8 mouse cellular contexts compared by ENCODE assay signal in the genomic region with DNA sequence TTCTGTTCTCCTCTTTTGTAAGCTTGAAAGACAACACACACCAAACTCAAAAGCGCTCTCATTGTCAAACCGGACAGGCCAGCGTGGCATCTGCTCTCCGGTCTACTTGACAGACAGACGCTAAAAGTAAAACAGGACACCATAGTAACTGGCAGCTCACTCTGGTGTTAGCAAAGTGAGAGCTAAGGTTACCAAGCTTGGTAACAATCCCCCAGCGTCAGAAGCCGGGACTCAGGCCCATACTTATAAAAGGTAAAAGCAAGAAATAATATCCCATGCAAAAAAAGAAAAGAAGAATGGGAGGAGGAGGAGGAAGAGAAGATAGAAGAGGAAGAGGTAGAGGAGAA. TPM values are rescaled to one million over a fixed set of nuclear protein-coding genes. Genes with fewer than 3 reads are reported as not detected.
DNase-seq lines count a peak whose midpoint lies in the region; ATAC-seq and TF ChIP-seq lines count a peak whose summit lies in the region.

No protein-coding gene starts in this region.

- 1% methylated on average over 7 of the region's 7 CpGs for WGBS in forebrain, embryonic 10.5 days
- WGBS in limb, embryonic 14.5 days = 9% methylated on average over 7 of the region's 7 CpGs
- 2% methylated on average over 7 of the region's 7 CpGs for WGBS in neural tube, embryonic 15.5 days

- intact Hi-C loops in left cerebral cortex, postnatal 14 days (cut with DNase I) = no loop called here

- H3K9me3 ChIP-seq in forebrain, embryonic 10.5 days = peaks cover 6% of the 10 kb centered on the region; the same call in 1 of the 2 replicates
- H3K9me3 ChIP-seq in limb, embryonic 14.5 days (ENCODE audit: control insufficient read depth, low read length) = no peaks in the 10 kb centered on the region
- H3K9me3 ChIP-seq in neural tube, embryonic 15.5 days (replicated peaks) = no peaks in the 10 kb centered on the region

- peak; percentile 51; the same call in 1 of the 2 replicates for ATAC-seq in limb, embryonic 14.5 days (ENCODE audit: low FRiP score, low read depth)
- no peak for ATAC-seq in neural tube, embryonic 15.5 days (ENCODE audit: low FRiP score)

- peak overlapping the region; percentile 29; the same call in 1 of the 2 replicates for H3K9ac ChIP-seq in limb, embryonic 14.5 days (ENCODE audit: low read depth, low read length, severe bottlenecking)
- H3K9ac ChIP-seq in neural tube, embryonic 15.5 days (replicated peaks) = peak overlapping the region; percentile 15

- H3K36me3 ChIP-seq in forebrain, embryonic 10.5 days (replicated peaks) = peaks cover 7% of the 10 kb centered on the region
- H3K36me3 ChIP-seq in limb, embryonic 14.5 days (ENCODE audit: control insufficient read depth, insufficient read depth, low read length) = 0 out of 2 replicates have a peak, but pooled peaks cover 3% of the 10 kb centered on the region
- H3K36me3 ChIP-seq in neural tube, embryonic 15.5 days = no peaks in the 10 kb centered on the region

- H3K4me1 ChIP-seq in forebrain, embryonic 10.5 days = peaks cover 30% of the 10 kb centered on the region
- peaks cover 15% of the 10 kb centered on the region for H3K4me1 ChIP-seq in limb, embryonic 14.5 days (ENCODE audit: control insufficient read depth, insufficient read depth, low read length)
- H3K4me1 ChIP-seq in neural tube, embryonic 15.5 days = peaks cover 22% of the 10 kb centered on the region

- H3K27me3 ChIP-seq in forebrain, embryonic 10.5 days (ENCODE audit: poor library complexity, severe bottlenecking) = no peaks in the 10 kb centered on the region
- no peaks in the 10 kb centered on the region for H3K27me3 ChIP-seq in limb, embryonic 14.5 days (ENCODE audit: control insufficient read depth, insufficient read depth, low read length)
- H3K27me3 ChIP-seq in neural tube, embryonic 15.5 days (replicated peaks) = no peaks in the 10 kb centered on the region

- TF ChIP-seq CTCF in layer of hippocampus, adult 2 months (conservative IDR thresholded peaks at IDR 0.05) = no peak

- H3K4me3 ChIP-seq in layer of hippocampus, adult 2 months = peak overlapping the region; percentile 42
- H3K4me3 ChIP-seq in forebrain, embryonic 10.5 days = peak overlapping the region; percentile 51
- H3K4me3 ChIP-seq in limb, embryonic 14.5 days (replicated peaks; ENCODE audit: low read length) = peak overlapping the region; percentile 27
- H3K4me3 ChIP-seq in neural tube, embryonic 15.5 days (replicated peaks) = peak overlapping the region; percentile 38

- no peak for DNase-seq in layer of hippocampus, adult 2 months (ENCODE audit: low spot score in 2 of 2)
- no peak for DNase-seq in layer of hippocampus, adult 11-12 months (ENCODE audit: low spot score)
- DNase-seq in forebrain, embryonic 10.5 days (ENCODE audit: extremely low spot score, low spot score) = no peak
- DNase-seq in limb, embryonic 14.5 days (ENCODE audit: low spot score) = no peak
- DNase-seq in left cerebral cortex, postnatal 14 days (ENCODE audit: low spot score in 2 of 2) = no peak
- DNase-seq in MN1 (ENCODE audit: low spot score) = no peak
- DNase-seq in adrenal gland, adult (ENCODE audit: inconsistent age in 2 of 2, low spot score in 1 of 2) = no peak

- H3K4me2 ChIP-seq in limb, embryonic 14.5 days (replicated peaks; ENCODE audit: low read depth, low read length, severe bottlenecking) = peak overlapping the region; percentile 57
- H3K4me2 ChIP-seq in neural tube, embryonic 15.5 days = peak overlapping the region; percentile 75

- H3K27ac ChIP-seq in layer of hippocampus, adult 2 months = no peak overlapping the region
- peak overlapping the region; percentile 85 for H3K27ac ChIP-seq in forebrain, embryonic 10.5 days
- H3K27ac ChIP-seq in limb, embryonic 14.5 days (replicated peaks; ENCODE audit: low read depth, low read length) = peak overlapping the region; percentile 48; the same call in 1 of the 2 replicates
- H3K27ac ChIP-seq in neural tube, embryonic 15.5 days (replicated peaks) = peak overlapping the region; percentile 38

- no peak for TF ChIP-seq POLR2A in limb, embryonic 14.5 days (IDR thresholded peaks at IDR 0.05; ENCODE audit: borderline replicate concordance, extremely low read depth, insufficient read depth, insufficient read length)

RNA-seq across cellular contexts. Expression of a gene that starts 15.9 kb away (rescaled TPM):
- 1 to 10 TPM; 4.0 to 4.9 TPM for total RNA-seq in layer of hippocampus, adult 2 months (2021)
- polyA plus RNA-seq in forebrain, embryonic 10.5 days (2016; fragmentation: Nextera tagmentation; extraction: Ambion mirVana) = 4.9 and 5.7 TPM in 2 replicates
- 28.2 and 28.8 TPM in 2 replicates for polyA plus RNA-seq in limb, embryonic 14.5 days (2012; rRNA removed)
- 13.9 and 17.3 TPM in 2 replicates for polyA plus RNA-seq in limb, embryonic 14.5 days (2014; fragmentation: Nextera tagmentation; extraction: Ambion mirVana)
- polyA plus RNA-seq in neural tube, embryonic 15.5 days (2015; fragmentation: Nextera tagmentation; extraction: Ambion mirVana) = 1.2 and 4.1 TPM in 2 replicates
- total RNA-seq in left cerebral cortex, postnatal 14 days (2021) = 1 to 10 TPM; 5.2 to 6.8 TPM
